Mouse (Mus musculus) G1E (cell line): ENCODE results near the gene Slc44a5. TPM values are rescaled to one million over a fixed set of nuclear protein-coding genes. Genes with fewer than 3 reads are reported as not detected.

ENCODE experiments used
- ATAC-seq: 2 replicates; pipeline ENCODE4 v1.8.0; 2016; ENCODE audit warnings: mild to moderate bottlenecking; ENCODE audit not compliant: insufficient number of reproducible peaks, poor library complexity, low FRiP score, severe bottlenecking; ENCODE audit errors: extremely low read depth
- DNase-seq: peaks from one replicate; pipeline ENCODE4 v3.0.0; 2012; ENCODE audit warnings: low spot score
- H3K27me3 ChIP-seq: 2 replicates; pipeline ENCODE4 v1.6.1; 2012; ENCODE audit warnings: mild to moderate bottlenecking, low read length, inconsistent platforms; ENCODE audit not compliant: insufficient read depth
- H3K36me3 ChIP-seq: replicated peaks from 2 replicates; pipeline ENCODE3; 2012; ENCODE audit warnings: mild to moderate bottlenecking, inconsistent platforms
- H3K4me1 ChIP-seq: 2 replicates; pipeline ENCODE4 v1.6.1; 2012; ENCODE audit warnings: low read depth, low read length, inconsistent platforms, mixed read lengths; ENCODE audit not compliant: insufficient read depth
- H3K4me3 ChIP-seq: 2 replicates; pipeline ENCODE4 v1.5.1; 2012; ENCODE audit warnings: low read depth, mild to moderate bottlenecking, inconsistent platforms, low read length, moderate library complexity, mixed read lengths
- H3K9me3 ChIP-seq: replicated peaks from 2 replicates; pipeline ENCODE4 v1.6.1; 2012; ENCODE audit warnings: inconsistent platforms
- CTCF ChIP-seq: IDR thresholded peaks from 2 replicates; pipeline ENCODE4 v1.5.1; 2012; ENCODE audit warnings: low read depth, low read length, inconsistent platforms, mixed read lengths
- GATA1 ChIP-seq: IDR thresholded peaks from 2 replicates; pipeline ENCODE4 v1.6.1; 2012; ENCODE audit warnings: borderline replicate concordance, low read length, inconsistent platforms, mixed read lengths
- GATA2 ChIP-seq: IDR thresholded peaks from 2 replicates; pipeline ENCODE4 v1.6.1; 2012; ENCODE audit warnings: low read depth, low read length, inconsistent platforms, borderline replicate concordance
- POLR2AphosphoS5 ChIP-seq: IDR thresholded peaks from 2 replicates; pipeline ENCODE4 v1.6.1; 2012; ENCODE audit warnings: low read depth, low read length, inconsistent platforms; ENCODE audit not compliant: insufficient replicate concordance
- TAL1 ChIP-seq: conservative IDR thresholded peaks from 2 replicates; pipeline ENCODE4 v1.6.1; 2012; ENCODE audit warnings: low read depth, low read length, inconsistent platforms, mixed read lengths
- polyA plus RNA-seq: library from polyadenylated mRNA; stranded (reverse); fragments of >175 nt; gene quantifications from 2 replicates; pipeline ENCODE4 v1.2.3, GENCODE M21; 2012
- total RNA-seq, 2 experiments: library from RNA; stranded (forward) in 1 of 2; stranded (reverse) in 1 of 2; fragments of 200-1000 nt in 1 of 2; fragments of >200 nt in 1 of 2; fragmentation: Nextera tagmentation in 1 of 2; gene quantifications; 2 replicates each; pipeline ENCODE4 v1.2.3; 2014 to 2017

Slc44a5 gene
- total and polyA plus RNA-seq, 3 experiments = 0.16 TPM; not detected in 2

- H3K27me3 ChIP-seq = no peaks in the 10 kb centered on the region
- H3K4me3 ChIP-seq = no peak overlapping the region
- DNase-seq (no peak), ATAC-seq (no peak)
- H3K4me1 ChIP-seq = no peaks in the 10 kb centered on the region
- no peaks in the 10 kb centered on the region for H3K36me3 ChIP-seq
- TF ChIP-seq GATA2 (no peak), GATA1 (no peak), POLR2AphosphoS5 (no peak), CTCF (no peak), TAL1 (no peak)
- H3K9me3 ChIP-seq = peaks cover 5% of the 10 kb centered on the region
Observed at GRCm38 (mm10) chr3:154075749-154076148, 102.5 kb downstream of the Slc44a5 start.

DNA sequence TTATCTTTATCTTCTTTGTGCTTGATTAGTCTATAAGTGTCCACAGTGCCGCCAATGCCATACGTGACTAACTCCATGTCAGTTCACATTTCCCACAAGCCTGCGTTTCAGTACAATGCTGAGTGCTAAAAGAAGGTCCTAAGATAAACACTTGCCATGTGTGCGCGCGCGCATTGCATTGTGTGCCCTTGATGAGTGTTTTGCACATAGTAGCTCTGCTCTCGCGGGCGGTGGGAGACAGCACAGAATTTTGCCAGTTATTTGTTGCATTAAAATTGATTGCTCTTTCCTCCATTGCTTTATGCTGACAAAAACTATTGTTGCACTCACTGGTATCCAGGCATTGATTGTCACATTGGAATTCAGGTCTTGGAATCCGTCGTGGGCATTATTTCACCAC lies 108.5 kb downstream of the Slc44a5 start:
- no peaks in the 10 kb centered on the region for H3K9me3 ChIP-seq
- no peaks in the 10 kb centered on the region for H3K4me1 ChIP-seq
- no peaks in the 10 kb centered on the region for H3K27me3 ChIP-seq
- H3K4me3 ChIP-seq = no peak overlapping the region
- DNase-seq = no peak
- no peak for ATAC-seq
- H3K36me3 ChIP-seq = no peaks in the 10 kb centered on the region
- TF ChIP-seq POLR2AphosphoS5 (no peak), TAL1 (no peak), GATA2 (no peak), CTCF (no peak), GATA1 (no peak)

GRCm38 (mm10) chr3:154082241-154082640 lies 109.0 kb downstream of the Slc44a5 start:
- H3K4me1 ChIP-seq = no peaks in the 10 kb centered on the region
- ATAC-seq (no peak), DNase-seq (no peak)
- no peak overlapping the region for H3K4me3 ChIP-seq
- H3K27me3 ChIP-seq = no peaks in the 10 kb centered on the region
- H3K36me3 ChIP-seq = no peaks in the 10 kb centered on the region
- TF ChIP-seq GATA2 = no peak
- TF ChIP-seq CTCF = no peak
- H3K9me3 ChIP-seq = no peaks in the 10 kb centered on the region

GRCm38 (mm10) chr3:154082961-154083360 lies 109.7 kb downstream of the Slc44a5 start:
- ATAC-seq (no peak), DNase-seq (no peak)
- Histone ChIP-seq H3K36me3 (no peaks in the 10 kb centered on the region), H3K27me3 (no peaks in the 10 kb centered on the region), H3K9me3 (no peaks in the 10 kb centered on the region), H3K4me1 (no peaks in the 10 kb centered on the region), H3K4me3 (no peak overlapping the region)
- TF ChIP-seq GATA1 = no peak
- TF ChIP-seq POLR2AphosphoS5 = no peak
- no peak for TF ChIP-seq TAL1
- TF ChIP-seq GATA2 = no peak
- TF ChIP-seq CTCF = no peak

GRCm38 (mm10) chr3:154089996-154090395 lies 116.8 kb downstream of the Slc44a5 start:
- no peaks in the 10 kb centered on the region for H3K27me3 ChIP-seq
- H3K9me3 ChIP-seq = 0 out of 2 replicates have a peak, but pooled peaks cover 3% of the 10 kb centered on the region
- no peak for ATAC-seq
- DNase-seq = no peak
- H3K4me1 ChIP-seq = no peaks in the 10 kb centered on the region
- H3K36me3 ChIP-seq = no peaks in the 10 kb centered on the region
- no peak for TF ChIP-seq POLR2AphosphoS5
- TF ChIP-seq GATA2 = no peak
- H3K4me3 ChIP-seq = no peak overlapping the region

- Histone ChIP-seq H3K4me3 (no peak overlapping the region), H3K9me3 (0 out of 2 replicates have a peak, but pooled peaks cover 3% of the 10 kb centered on the region), H3K27me3 (no peaks in the 10 kb centered on the region), H3K36me3 (no peaks in the 10 kb centered on the region), H3K4me1 (no peaks in the 10 kb centered on the region)
- TF ChIP-seq TAL1 = no peak
- no peak for TF ChIP-seq POLR2AphosphoS5
- no peak for ATAC-seq
- no peak for DNase-seq
Observed at GRCm38 (mm10) chr3:154091468-154092338, 118.5 kb downstream of the Slc44a5 start.

- DNase-seq (no peak), ATAC-seq (no peak)
- Histone ChIP-seq H3K27me3 (no peaks in the 10 kb centered on the region), H3K4me1 (no peaks in the 10 kb centered on the region), H3K4me3 (no peak overlapping the region), H3K9me3 (0 out of 2 replicates have a peak, but pooled peaks cover 3% of the 10 kb centered on the region), H3K36me3 (no peaks in the 10 kb centered on the region)
- TF ChIP-seq POLR2AphosphoS5 = no peak
Observed at GRCm38 (mm10) chr3:154092466-154092865, 119.2 kb downstream of the Slc44a5 start.
